Mouse (Mus musculus) forebrain, postnatal 0 days (tissue): ENCODE results near the gene Trim47. TPM values are rescaled to one million over a fixed set of nuclear protein-coding genes. Genes with fewer than 3 reads are reported as not detected.

Source experiments
- ATAC-seq: fragments of 200-750 bp; cut with Nextera tagmentation; 2 replicates; pipeline ENCODE4 v1.8.0; 2017; ENCODE audit warnings: mild to moderate bottlenecking, moderate library complexity
- DNase-seq: peaks from one replicate; pipeline ENCODE4 v3.0.0-alpha.2; 2015
- H3K27ac ChIP-seq: fragments of 300-500 bp; sonication (generic); 2 replicates; pipeline ENCODE4 v1.5.1; 2014; ENCODE audit warnings: low read depth, mild to moderate bottlenecking, antibody characterized with exemption, low read length, moderate library complexity, mixed read lengths
- H3K27me3 ChIP-seq: fragments of 300-500 bp; sonication (generic); 2 replicates; pipeline ENCODE4 v1.6.1; 2014; ENCODE audit warnings: mild to moderate bottlenecking, low read length, mixed read lengths; ENCODE audit not compliant: insufficient read depth
- H3K36me3 ChIP-seq: fragments of 300-500 bp; sonication (generic); 2 replicates; pipeline ENCODE4 v1.6.1; 2014; ENCODE audit warnings: mild to moderate bottlenecking, moderate library complexity; ENCODE audit not compliant: insufficient read depth
- H3K4me1 ChIP-seq: fragments of 300-500 bp; sonication (generic); 2 replicates; pipeline ENCODE4 v1.6.1; 2014; ENCODE audit warnings: antibody characterized with exemption; ENCODE audit not compliant: insufficient read depth
- H3K4me2 ChIP-seq: fragments of 300-500 bp; sonication (generic); 2 replicates; pipeline ENCODE4 v1.6.1; 2014; ENCODE audit warnings: low read depth, mild to moderate bottlenecking, moderate library complexity
- H3K4me3 ChIP-seq: fragments of 300-500 bp; sonication (generic); 2 replicates; pipeline ENCODE4 v1.5.1; 2014; ENCODE audit warnings: low read depth, low read length, mixed read lengths
- H3K9ac ChIP-seq: fragments of 300-500 bp; sonication (generic); 2 replicates; pipeline ENCODE4 v1.6.1; 2014; ENCODE audit warnings: mild to moderate bottlenecking
- H3K9me3 ChIP-seq: fragments of 300-500 bp; sonication (generic); 2 replicates; pipeline ENCODE4 v1.6.1; 2016; ENCODE audit warnings: low read length
- CTCF ChIP-seq: sonication (generic); IDR thresholded peaks from 2 replicates; pipeline ENCODE4 v1.5.1; 2016; ENCODE audit warnings: antibody characterized with exemption, control low read depth, low read depth
- WGBS: fragments of 180-500 bp; shearing (Covaris S2); extraction: QIAGEN DNeasy Blood & Tissue Kit; methylation state at CpG from one replicate; pipeline ENCODE4 v1.1.7; 2014; 5-methylcytosine and 5-hydroxymethylcytosine counted together
- polyA plus RNA-seq: library from polyadenylated mRNA; unstranded; fragments of >200 nt; fragmentation: Nextera tagmentation; extraction: Ambion mirVana; gene quantifications from 2 replicates; pipeline ENCODE4 v1.2.1, GENCODE M21; 2015
- total RNA-seq: library from RNA; depleted of rRNA; stranded (reverse); fragments of >200 nt; gene quantifications from 2 replicates; pipeline ENCODE4 v1.2.3, GENCODE M21; 2014

The Trim47 gene
- total and polyA plus RNA-seq, 2 experiments from 2014 or later: 7.8 to 13.0 TPM

- H3K4me2 ChIP-seq: peak within 1 kb of the TSS; percentile 67
- no peaks in the 10 kb centered on the region for H3K9me3 ChIP-seq
- H3K4me3 ChIP-seq: peak within 1 kb of the TSS; percentile 65
- ATAC-seq: peak; percentile 98
- H3K27ac ChIP-seq: peak within 1 kb of the TSS; percentile 88
- H3K9ac ChIP-seq: peak within 1 kb of the TSS; percentile 80
- peaks cover 20% of the 10 kb centered on the region for H3K36me3 ChIP-seq
- WGBS: 1% methylated on average over 40 of the region's 40 CpGs
- no peaks in the 10 kb centered on the region for H3K27me3 ChIP-seq
- DNase-seq: peak; percentile 97
- TF ChIP-seq CTCF: no peak
- peaks cover 8% of the 10 kb centered on the region for H3K4me1 ChIP-seq
Observed at GRCm38 (mm10) chr11:116167884-116168439, 41.0 kb upstream of the Trim47 start, which contains the start of gene Fbf1. TSS of gene Fbf1 (minus strand) at chr11:116168166.

GRCm38 (mm10) chr11:116167232-116167631 lies 40.2 kb upstream of the Trim47 start:
- H3K27me3 ChIP-seq: no peaks in the 10 kb centered on the region
- H3K4me1 ChIP-seq: peaks cover 10% of the 10 kb centered on the region
- H3K36me3 ChIP-seq: peaks cover 12% of the 10 kb centered on the region
- peak overlapping the region; percentile 67 for H3K4me2 ChIP-seq
- no peak for TF ChIP-seq CTCF
- H3K4me3 ChIP-seq: peak overlapping the region; percentile 65
- peak overlapping the region; percentile 80 for H3K9ac ChIP-seq
- 5% methylated on average over 6 of the region's 6 CpGs for WGBS
- ATAC-seq (no peak), DNase-seq (peak; percentile 66)
- H3K9me3 ChIP-seq: no peaks in the 10 kb centered on the region
- peak overlapping the region; percentile 88 for H3K27ac ChIP-seq

- no peak overlapping the region for H3K4me2 ChIP-seq
- peaks cover 41% of the 10 kb centered on the region for H3K36me3 ChIP-seq
- TF ChIP-seq CTCF: no peak
- ATAC-seq (no peak), DNase-seq (no peak)
- no peaks in the 10 kb centered on the region for H3K9me3 ChIP-seq
- no peak overlapping the region for H3K27ac ChIP-seq
- no peaks in the 10 kb centered on the region for H3K27me3 ChIP-seq
- H3K4me3 ChIP-seq: no peak overlapping the region
- peaks cover 12% of the 10 kb centered on the region for H3K4me1 ChIP-seq
- WGBS: 20% methylated on average over 9 of the region's 9 CpGs
- no peak overlapping the region for H3K9ac ChIP-seq
Observed at GRCm38 (mm10) chr11:116163002-116163401, 36.0 kb upstream of the Trim47 start.

GRCm38 (mm10) chr11:116162146-116162545 lies 35.1 kb upstream of the Trim47 start:
- 47% methylated on average over 10 of the region's 10 CpGs for WGBS
- peaks cover 48% of the 10 kb centered on the region for H3K36me3 ChIP-seq
- no peaks in the 10 kb centered on the region for H3K27me3 ChIP-seq
- no peak for DNase-seq
- no peak overlapping the region for H3K4me3 ChIP-seq
- H3K4me2 ChIP-seq: no peak overlapping the region
- peak; percentile 52 for ATAC-seq
- peaks cover 12% of the 10 kb centered on the region for H3K4me1 ChIP-seq
- H3K27ac ChIP-seq: no peak overlapping the region
- H3K9me3 ChIP-seq: no peaks in the 10 kb centered on the region
- H3K9ac ChIP-seq: no peak overlapping the region
- no peak for TF ChIP-seq CTCF

GRCm38 (mm10) chr11:116161312-116161711 lies 34.3 kb upstream of the Trim47 start:
- DNase-seq (no peak), ATAC-seq (no peak)
- H3K36me3 ChIP-seq: peaks cover 56% of the 10 kb centered on the region
- no peak overlapping the region for H3K27ac ChIP-seq
- H3K9ac ChIP-seq: no peak overlapping the region
- H3K9me3 ChIP-seq: no peaks in the 10 kb centered on the region
- 76% methylated on average over 12 of the region's 12 CpGs for WGBS
- H3K4me2 ChIP-seq: no peak overlapping the region
- no peak overlapping the region for H3K4me3 ChIP-seq
- no peak for TF ChIP-seq CTCF
- peaks cover 5% of the 10 kb centered on the region; the same call in 1 of the 2 replicates for H3K4me1 ChIP-seq
- H3K27me3 ChIP-seq: no peaks in the 10 kb centered on the region

- 98% methylated on average over 2 of the region's 2 CpGs for WGBS
- Histone ChIP-seq H3K9me3 (no peaks in the 10 kb centered on the region), H3K27ac (no peak overlapping the region), H3K9ac (no peak overlapping the region), H3K4me1 (no peaks in the 10 kb centered on the region), H3K36me3 (peaks cover 96% of the 10 kb centered on the region), H3K4me2 (no peak overlapping the region), H3K4me3 (no peak overlapping the region), H3K27me3 (no peaks in the 10 kb centered on the region)
- no peak for TF ChIP-seq CTCF
- no peak for ATAC-seq
- no peak for DNase-seq
Observed at GRCm38 (mm10) chr11:116150960-116151359, 23.9 kb upstream of the Trim47 start.

- WGBS: 83% methylated on average over 6 of the region's 6 CpGs
Observed at GRCm38 (mm10) chr11:116149341-116149740, 22.3 kb upstream of the Trim47 start.

More at GRCm38 (mm10) chr11:116149341-116149740, 22.3 kb upstream of the Trim47 start:
- Histone ChIP-seq H3K4me2 (no peak overlapping the region), H3K27me3 (no peaks in the 10 kb centered on the region), H3K9ac (no peak overlapping the region), H3K36me3 (peaks cover 97% of the 10 kb centered on the region), H3K4me1 (no peaks in the 10 kb centered on the region), H3K27ac (no peak overlapping the region), H3K4me3 (no peak overlapping the region), H3K9me3 (no peaks in the 10 kb centered on the region)
- no peak for DNase-seq
- ATAC-seq: no peak
- TF ChIP-seq CTCF: no peak
